Mouse (Mus musculus): ENCODE results near the gene Fam180a.
A peak's percentile ranks its signal among the peaks of the same experiment; 100 is the strongest.

Fam180a gene

DNA sequence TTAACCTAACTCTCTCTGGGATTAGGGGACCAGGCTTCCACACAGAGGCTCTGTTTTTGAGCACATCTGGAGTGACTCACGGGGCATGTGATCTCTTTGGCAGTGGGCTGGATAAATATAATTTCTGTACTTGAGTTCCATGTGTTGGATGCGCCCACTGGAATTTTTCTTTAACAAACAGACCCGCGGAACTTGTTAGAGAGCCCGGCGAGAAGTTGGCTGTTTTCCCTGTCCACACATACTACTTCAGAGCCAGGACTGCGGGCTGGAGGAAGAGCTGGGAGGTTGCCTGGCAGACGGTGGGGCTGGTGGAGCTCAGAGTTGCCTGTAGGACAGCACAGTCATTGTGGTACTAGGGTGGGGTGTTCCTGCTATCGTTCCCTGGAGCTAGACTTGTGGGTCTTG, at the start of gene Fam180a:
TSS of gene Fam180a (minus strand) at position 31 of the 405 bp plus-strand sequence.
- peak; percentile 98 for DNase-seq

DNA sequence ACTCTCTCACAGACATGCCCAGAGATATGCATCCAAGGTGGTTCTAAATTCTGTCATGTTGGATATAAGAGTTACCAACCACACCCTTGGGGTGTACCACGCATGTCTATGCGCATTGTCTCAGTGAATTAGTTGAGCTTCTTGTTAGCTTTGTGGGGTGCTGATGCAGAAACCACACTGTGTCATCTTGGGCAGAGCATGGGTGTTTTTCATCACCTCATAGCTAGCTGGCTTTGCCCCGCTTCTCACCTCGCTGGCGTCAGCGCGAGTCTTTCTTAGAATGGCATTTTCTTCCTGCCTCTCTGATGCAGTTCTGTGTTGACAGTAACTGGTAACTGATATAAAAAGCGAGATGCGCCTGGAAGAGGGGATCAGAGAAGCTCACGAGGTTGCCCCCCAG, 48.1 kb upstream of the Fam180a start:
- DNase-seq = peak; percentile 56

DNA sequence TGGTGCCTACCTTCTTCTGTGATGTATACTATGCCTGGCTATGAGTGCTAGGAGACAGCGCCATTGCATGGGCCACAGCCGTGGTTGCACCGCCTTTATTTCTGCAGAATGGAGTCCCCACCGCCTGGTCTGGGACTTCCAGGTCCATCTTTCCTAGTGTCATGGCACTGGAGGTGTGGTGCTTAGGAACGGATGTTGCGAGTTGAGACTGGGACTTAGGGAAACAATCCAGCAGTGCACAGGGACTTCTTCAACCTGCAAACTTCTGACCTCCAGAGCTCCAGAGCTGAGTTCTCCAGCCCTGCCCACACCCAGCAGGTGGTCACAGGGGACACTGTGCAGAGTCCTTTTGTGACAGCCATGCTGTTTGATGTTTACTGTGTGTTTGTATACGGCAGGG, 44.4 kb upstream of the Fam180a start:
- DNase-seq = peak; percentile 77

DNA sequence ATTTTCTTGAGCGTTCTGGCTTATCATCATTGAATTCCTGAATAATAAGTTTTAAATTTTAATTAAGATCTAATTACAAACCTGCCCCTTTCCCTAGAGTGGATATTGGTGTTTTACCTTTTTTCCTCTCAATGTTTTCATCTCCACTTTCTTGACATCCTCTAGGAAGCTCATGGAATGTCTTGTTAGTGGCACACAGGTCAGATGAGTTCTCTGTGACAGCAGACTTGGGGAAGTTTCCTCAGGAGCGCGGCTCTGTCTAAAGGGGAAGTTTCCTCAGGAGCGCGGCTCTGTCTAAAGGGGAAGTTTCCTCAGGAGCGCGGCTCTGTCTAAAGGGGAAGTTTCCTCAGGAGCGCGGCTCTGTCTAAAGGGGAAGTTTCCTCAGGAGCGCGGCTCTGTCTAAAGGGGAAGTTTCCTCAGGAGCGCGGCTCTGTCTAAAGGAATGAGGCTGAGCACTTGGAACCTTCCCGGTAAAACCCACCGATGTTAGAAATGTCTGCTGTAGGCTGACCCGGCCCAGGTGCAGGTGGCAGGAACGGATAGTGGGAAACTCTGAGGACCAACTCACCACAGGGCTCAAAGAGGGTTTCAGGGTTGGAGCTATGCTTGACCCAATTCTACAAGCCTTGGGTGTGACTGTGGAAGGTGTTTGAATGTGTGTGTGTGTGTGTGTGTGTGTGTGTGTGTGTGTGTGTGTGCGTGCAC, 43.8 kb upstream of the Fam180a start:
- peak; percentile 78 for DNase-seq

DNA sequence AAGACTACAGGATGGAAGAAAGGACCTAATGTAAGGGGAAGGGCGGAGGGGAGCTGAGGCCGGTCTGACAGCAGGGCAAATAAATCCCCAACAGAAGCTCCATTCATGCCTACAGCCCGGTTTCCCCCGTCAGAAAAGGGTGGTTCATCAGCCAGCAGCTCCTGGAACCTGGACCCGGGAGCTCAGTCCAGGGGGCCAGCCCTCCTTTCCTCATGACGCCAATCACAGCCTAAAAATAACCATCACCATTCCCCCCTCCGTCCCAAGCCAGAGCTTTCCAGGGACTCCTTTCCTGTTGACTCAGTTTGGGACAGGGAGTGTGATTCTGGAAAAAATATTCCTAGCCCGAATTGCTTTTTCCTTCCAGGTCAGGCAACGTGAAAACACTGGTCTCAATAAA, 36.7 kb upstream of the Fam180a start:
- DNase-seq = peak; percentile 98

DNA sequence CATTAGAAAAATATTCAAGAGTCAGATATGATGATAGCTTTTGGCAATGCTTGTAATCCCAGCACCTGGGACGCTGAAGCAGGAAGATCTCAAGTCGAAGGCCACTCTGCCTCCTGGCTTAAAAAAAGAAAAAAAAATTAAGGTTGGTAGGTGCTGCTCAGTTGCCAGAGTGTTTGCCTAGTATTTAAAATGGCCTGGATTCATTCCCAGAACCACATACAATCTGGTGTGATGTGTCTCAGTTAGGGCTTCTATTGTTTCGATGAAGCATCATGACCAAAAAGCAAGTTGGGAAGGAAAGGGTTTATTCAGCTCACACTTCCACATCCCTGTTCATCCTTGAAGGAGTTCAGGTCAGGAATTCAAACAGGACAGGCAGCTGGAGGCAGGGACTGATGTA, 29.4 kb upstream of the Fam180a start:
- DNase-seq = peak; percentile 65

DNA sequence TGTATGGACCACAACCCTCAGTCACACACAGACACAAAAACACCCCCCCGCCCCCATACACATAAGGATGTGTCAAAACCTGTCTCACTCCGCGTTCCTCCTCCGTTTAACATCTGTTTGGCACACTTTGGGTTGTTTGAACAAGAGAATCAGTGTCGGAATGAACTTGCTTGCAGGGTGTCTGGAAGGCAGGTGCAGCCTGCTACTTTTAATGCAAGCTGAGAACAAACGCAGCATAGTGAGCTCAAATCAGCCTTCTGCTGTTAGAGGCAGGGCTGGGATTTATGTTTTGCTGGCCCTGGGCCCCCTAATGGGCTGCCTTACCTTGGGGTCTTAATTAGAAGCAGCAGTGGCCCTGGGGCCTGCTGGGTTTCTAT, 28.7 kb upstream of the Fam180a start:
- peak; percentile 86 for DNase-seq

DNA sequence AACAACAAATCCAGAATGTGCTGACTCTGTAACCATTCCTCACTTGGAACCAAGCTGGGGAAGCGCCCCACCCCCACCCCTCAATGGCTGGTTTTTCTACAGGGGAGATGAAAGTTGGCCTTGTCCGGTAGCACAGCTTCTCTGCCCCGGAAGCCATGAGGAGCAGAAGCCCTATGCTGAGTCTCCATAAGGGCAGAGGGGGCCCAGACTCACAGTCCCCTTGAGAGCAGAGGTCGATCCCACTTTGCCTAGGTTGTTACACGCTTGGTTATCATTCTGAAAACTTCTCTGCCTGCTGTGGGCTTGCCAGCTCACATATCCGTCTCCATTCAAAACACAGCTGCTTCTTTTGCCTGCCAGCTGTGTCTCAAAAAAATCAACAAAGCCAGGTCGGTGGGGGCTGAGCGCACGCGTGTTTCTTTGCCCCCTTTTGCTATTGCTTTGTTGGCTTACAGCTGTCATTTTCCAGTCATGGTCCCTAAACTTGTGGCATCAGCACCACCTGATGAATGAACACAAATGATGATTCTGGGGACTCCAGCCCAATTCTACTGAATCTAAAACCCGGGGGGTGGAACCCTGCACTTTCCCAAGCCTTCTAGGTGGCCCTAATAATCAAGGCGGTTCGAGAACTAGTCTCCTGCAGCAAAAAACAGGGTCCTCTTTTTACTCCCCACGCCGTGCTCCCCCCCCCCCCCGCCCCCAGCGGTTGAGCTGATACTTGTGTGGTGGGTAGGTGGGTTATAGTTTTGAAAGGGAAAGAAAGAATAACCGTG, 28.1 kb upstream of the Fam180a start:
- DNase-seq = peak; percentile 87

DNA sequence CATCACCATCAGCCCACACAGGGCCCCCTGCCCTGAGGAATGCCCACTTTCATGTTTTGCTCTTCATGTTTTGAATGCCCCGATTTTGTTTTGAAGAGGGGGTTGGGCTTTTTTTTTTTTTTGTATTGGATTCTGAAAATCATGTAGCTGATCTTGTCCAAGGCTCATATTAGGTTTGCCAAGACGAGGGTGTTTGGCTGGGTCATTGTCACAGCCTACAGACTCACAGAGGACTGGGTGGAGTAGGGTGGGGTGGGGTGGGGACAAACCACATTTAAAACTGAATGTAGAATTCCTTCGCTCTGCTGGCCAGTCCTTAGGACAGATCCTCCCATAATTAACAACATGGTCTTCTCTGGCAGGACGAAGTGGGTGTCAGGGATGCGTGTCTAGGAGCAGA, 27.5 kb upstream of the Fam180a start:
- DNase-seq = peak; percentile 73

DNA sequence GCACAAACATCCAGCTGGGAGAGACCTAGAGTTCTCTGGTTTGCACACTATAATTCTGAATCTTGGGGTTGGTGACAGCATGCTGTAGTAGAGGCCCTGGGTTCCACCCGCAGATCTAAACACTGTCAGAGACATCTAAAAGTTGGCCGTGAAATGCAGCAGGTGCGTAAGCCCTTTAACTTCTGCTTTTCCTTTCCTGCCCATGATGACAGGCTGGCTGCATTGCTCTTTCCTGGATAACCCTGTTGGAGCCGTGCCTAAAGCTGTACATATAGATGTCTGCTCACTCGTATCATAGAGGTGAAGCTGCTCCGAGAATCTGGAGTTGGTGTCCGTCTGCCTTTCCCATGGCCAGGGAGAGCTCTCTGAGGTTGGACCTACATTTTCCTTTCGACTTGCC, 26.9 kb upstream of the Fam180a start:
- DNase-seq = peak; percentile 82

DNA sequence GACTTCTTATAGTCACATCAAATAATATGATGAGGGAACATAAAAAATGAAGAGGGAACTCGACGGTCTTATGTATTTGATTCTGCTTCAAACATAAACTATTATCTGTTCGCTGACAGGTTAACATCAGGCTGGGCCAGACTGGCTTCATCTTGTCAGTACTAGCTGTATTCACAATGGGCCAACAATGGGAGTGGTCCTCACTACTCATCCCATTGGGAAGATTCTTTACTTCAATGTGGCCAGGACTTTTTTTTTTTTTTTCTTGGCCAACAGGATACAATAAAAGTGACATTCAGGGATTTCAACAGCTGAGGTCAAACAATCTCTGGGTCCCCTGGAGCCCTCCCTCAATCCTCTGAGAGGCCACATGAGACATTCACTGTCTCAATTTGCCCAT, 25.9 kb upstream of the Fam180a start:
- peak; percentile 67 for DNase-seq

DNA sequence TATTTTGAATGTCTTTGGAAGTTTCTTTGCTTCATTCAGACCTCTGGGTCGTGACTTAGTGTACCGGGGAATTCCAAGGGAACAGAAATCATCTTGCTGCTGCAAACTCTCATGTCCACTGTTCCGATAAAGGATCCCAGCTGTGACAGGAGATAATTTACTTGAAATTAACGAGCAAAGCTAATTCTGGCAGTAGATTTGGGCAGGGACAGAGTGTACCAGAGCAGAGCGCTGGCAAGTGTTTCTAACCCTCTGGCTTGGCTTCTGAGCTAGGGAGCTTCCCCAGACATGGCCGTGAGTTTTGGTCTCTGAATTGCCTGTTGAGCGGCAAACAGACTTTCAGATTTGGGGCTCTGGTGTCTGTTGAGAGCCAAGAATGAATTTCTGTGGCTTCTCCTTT, 23.8 kb upstream of the Fam180a start:
- DNase-seq = peak; percentile 99

DNA sequence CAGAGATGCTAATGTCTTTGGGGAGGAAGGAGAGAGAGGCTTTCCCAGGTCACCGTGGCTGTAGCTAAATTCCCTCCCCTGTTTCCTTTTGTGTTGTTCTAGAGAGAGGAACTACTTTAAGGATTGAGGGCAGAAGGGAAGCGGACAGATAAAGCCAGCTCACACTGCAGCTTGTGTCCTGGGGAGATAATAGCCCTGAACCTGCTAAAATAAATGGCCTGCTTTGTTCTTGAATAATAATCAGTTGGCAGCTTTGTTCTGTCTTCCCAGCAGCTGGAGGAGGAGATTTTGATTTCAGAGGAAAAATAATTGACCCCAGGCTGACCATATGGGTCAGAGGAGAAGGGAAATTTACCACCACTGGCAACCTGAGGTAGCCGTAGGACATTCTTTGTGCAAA, 12.7 kb upstream of the Fam180a start:
- peak; percentile 85 for DNase-seq

DNA sequence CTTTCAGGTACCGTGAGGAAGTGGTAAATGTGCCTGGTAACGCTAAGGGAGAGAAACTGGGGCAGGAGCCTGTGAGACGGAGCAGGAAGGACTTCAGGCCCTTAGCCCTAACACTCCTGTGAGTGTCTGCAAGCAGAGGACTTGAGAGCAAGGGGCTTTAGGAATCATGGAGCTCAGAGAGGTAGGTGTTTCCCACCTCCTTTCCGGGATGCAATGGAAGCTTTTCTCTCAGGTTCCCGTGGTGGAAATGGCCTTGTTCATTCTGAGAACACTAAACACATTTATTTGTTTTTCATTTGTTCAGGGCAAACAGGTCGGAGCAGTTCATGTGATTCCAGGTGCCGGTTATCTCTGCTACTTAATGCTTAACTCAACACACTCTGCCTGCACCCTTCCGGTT, 11.9 kb upstream of the Fam180a start:
- peak; percentile 80 for DNase-seq

DNA sequence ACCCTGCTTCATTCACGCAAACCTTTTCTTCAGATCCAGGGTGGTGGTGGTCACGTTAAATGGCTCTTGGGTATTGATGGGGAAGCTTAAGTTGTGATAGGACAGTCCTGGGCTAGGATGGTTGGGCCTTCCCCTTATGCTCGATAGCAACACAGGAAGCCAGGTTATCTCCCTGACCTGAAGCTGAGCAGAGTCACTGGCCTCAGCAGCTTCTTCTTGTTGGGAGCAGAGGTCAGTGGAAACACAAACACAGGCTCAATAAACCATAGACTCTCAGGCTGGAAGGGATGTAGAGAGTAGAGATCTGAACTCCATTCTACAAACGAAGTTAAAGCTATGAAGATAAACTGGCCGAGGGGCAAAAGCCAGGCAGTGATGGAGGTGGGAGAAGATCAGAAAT, 9.5 kb upstream of the Fam180a start:
- no peak for DNase-seq

DNA sequence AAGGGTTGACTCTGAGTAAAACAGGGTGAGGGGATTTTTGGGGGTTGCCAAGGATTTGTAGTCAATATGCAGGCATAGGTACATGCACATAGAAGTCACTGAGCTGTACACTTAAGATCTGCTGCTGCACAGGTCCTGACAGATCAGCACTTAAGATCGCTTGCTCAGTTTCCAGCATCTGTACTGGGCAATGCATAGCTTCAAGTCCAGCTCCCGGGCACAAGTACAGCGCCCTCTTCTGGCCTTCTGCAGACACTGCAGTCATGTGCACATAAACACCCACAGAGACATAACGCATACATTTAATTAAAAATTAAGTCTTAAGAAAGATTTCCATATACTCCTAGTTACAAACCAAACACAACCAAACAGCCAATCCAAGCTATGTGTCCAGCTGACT, 8.3 kb upstream of the Fam180a start:
- no peak for DNase-seq

DNA sequence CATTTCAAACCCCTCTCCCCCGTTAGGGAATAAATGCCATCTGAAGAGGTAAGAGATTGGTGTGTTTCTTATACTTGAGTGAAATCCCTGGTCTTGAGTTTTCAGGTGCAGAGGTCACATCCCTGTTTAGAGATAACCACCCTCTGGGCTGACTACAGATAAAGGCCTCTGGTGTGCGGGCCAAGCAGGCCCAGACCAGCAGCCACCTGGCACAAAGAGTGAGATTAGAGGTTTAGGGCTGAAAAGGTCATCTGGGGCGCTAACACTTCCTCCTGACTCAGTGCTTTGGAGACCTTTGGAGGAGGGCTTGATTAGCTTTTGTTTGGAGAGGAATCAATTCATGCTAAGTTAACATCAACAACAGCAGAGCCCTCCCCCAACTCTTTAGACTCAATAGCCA, 7.7 kb upstream of the Fam180a start:
- DNase-seq = no peak

DNA sequence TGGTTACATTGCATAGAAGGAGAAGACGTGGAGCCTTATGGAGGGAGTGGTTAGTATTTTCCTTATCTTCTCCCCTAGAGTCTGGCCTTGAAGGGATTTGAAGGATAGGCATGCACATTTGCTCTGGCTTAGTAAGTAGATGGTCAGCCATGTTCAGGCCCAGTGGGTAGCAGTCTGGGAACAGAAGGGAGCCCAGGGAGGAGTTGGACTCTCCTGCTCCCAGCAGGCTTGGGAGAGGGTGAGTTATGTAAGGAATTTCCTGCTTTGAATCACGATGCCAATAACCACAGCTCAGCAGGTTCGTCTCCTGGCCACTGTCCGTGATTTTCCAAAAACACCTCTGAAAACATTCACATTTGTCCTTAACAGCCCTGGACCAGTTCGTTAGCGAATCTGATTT, 4.9 kb upstream of the Fam180a start:
- no peak for DNase-seq

DNA sequence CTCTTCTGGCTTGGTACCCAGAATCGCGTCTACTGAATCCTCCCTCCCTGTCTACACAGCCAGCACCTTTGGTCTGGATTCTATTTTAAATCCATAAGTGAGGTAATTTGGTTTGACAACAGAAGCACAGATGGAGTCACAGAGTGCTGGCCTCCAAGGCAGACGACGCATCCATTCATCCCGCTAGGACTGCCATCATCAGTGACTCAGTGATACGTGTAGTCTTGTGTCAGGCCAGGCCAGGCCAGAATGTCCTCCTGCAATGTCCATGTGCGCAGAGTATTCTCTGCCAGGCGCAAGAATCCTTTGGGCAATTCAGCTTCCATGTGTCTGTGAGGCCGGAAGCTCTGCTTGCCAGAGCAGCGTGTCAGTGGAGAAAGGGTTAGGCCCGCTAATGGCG, 4.0 kb upstream of the Fam180a start:
- DNase-seq = no peak

DNA sequence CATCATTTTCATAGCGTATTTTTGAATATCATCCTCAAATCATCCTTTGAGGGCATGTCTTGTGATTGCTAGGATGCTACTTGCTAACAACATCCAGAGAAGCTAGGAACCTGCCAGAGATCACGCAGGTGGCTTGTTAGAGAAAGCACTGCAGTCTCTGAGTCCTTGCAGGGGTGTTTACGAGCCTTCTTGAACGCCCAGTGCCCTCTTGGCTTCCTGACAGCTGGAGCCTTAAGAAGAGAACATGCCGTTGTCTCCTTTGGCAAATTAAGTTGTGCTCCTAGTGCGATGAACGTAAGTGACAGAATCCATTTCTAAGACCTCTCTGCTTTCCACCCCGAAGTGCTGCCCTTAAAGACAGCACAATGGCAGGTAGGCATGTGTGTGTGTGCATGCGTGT, 1.6 kb downstream of the Fam180a start:
- no peak for DNase-seq

DNA sequence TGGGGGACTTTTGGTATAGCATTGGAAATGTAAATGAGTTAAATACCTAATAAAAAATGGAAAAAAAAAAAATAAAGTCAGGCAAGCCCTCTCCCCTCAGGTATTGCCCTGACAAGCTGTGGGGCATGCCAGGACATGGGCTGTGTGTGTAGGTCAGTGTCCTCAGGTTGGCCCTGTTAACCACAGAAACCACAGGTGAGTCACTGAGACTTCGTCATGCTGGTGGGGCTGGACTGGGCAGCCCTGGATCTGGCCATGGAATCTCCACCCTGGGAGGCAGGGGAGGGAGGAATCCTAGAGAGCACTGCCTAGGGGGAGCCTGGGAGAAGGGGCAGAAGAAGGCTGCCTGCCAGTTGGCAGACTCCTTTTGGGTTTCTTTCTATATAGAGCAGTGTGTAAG, 2.9 kb downstream of the Fam180a start:
- no peak for DNase-seq

DNA sequence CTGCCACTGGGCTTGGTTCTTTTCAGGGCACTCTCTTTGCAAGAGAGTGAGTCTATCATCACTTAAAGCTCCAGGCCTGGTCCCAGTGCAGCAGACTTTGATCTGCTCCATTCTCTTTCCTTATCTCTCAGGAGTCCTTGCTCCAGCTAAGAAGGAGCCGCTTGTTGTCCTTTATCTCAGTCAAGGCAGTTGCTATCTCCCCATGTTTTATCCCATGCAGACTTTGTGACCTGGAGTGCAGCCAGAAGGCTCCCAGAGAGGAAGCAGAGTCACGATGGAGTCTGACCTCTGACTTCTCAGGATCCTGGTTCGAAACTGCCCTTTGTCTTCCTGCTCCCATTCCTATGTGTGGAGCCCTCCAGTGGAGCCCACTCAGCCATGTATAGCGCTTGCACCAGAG, 4.8 kb downstream of the Fam180a start:
- DNase-seq = no peak

DNA sequence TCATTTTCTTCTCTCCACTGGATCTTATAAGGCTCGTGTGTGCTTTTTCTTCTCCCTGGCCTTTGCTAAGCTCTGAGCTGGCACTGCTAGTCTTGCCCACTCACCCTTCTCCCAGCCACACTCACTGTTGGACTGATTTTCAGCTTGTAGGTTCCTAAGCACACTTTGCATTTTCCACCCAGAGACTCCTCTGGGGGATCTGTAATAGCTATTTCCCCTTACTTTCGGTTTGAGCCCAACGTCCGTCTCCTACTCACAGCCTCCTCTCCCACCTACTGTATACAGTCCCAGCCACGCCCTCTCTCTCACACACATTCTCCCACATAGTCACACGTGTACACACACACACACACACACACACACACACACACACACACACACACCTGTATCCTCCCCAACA, 6.1 kb downstream of the Fam180a start:
- DNase-seq = no peak

DNA sequence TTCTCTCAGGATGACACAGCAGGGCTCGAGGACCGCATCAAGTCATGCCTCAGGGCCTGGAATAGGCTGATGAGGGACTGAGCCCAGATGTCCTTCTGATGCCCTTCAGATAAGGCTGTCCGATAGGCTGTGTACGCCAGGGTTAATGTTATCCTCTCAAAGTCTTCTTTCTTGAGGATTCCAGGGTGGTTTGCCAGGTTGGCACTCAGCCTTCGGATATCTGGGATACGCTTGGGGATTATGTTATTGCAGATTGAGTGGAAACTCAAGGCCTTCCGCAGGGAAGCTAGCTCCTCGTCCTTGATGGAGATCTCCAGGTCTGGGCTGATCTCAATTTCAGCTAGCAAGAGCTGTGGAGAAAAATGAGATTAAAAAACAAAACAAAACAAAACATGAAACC, 12.4 kb downstream of the Fam180a start:
- no peak for DNase-seq

DNA sequence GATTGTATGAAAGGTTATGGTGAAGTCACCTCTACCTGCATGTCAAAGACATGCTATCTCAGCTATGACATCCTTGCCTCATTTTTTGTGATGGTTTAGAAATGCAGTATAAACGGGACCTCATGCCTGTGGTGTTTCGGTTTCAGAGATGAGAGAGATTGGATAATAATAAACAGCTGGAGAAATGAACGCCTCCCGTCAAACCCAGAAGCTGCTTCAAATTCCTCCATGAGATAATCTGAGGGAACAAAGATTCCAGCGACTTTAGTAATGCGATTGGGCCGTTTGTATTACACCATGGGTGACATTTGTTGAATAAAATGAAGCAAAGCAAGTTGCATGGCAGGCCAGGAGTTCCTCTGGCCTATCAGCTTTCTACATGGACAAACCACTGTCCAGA, 16.5 kb downstream of the Fam180a start:
- no peak for DNase-seq
